Mouse (Mus musculus): ENCODE results near the gene Grin1.

- no peak for TF ChIP-seq CTCF (IDR thresholded peaks at IDR 0.05; ENCODE audit: insufficient read depth, low read depth, low read length)
- no peak for TF ChIP-seq POLR2A (IDR thresholded peaks at IDR 0.05; ENCODE audit: insufficient read depth, low read depth, low read length)
These were observed 77.6 kb downstream of the Grin1 start for GRCm38 (mm10) chr2:25241438-25241775.

All from olfactory bulb, adult 2 months (tissue).